Mouse (Mus musculus) testis, adult 2 months (tissue): ENCODE results near the gene Smarcb1.

Source experiments
- CTCF ChIP-seq: fragments of 200-500 bp; IDR thresholded peaks from 2 replicates; pipeline ENCODE4 v1.5.1; 2012; ENCODE audit warnings: low read depth, mild to moderate bottlenecking, inconsistent platforms, low read length, moderate library complexity; ENCODE audit not compliant: control insufficient read depth, insufficient read depth, insufficient replicate concordance
- POLR2A ChIP-seq: fragments of 200-500 bp; IDR thresholded peaks from 2 replicates; pipeline ENCODE4 v1.6.1; 2012; ENCODE audit warnings: low read depth, mild to moderate bottlenecking, inconsistent platforms, low read length, moderate library complexity; ENCODE audit not compliant: control insufficient read depth

GRCm38 (mm10) chr10:75941042-75941824 is 19.8 kb upstream of the Smarcb1 start:
- TF ChIP-seq POLR2A: no peak
- TF ChIP-seq CTCF: no peak
